ENCODE assay signal across 8 mouse cellular contexts in genomic region chr9:104337183-104337931, GRCm38 (mm10). TPM values are rescaled to one million over a fixed set of nuclear protein-coding genes. Genes with fewer than 3 reads are reported as not detected.
DNase-seq lines count a peak whose midpoint lies in the region; ATAC-seq lines count a peak whose summit lies in the region.

Gene Acpp, minus strand, starts transcription at chr9:104337748.

- 14% methylated on average over 18 of the region's 18 CpGs for WGBS in embryonic facial prominence, embryonic 15.5 days
- WGBS in hindbrain, embryonic 16.5 days, result 22% methylated on average over 18 of the region's 18 CpGs
- 19% methylated on average over 18 of the region's 18 CpGs for WGBS in liver, embryonic 11.5 days

- 0 out of 2 replicates have a peak, but pooled peaks have one; percentile 19 for ATAC-seq in embryonic facial prominence, embryonic 15.5 days (ENCODE audit: insufficient number of reproducible peaks, low FRiP score, low TSS enrichment, low read depth)
- ATAC-seq in hindbrain, embryonic 16.5 days, result no peak
- ATAC-seq in liver, embryonic 11.5 days (replicated peaks; ENCODE audit: low FRiP score), result peak; percentile 57

- H3K4me2 ChIP-seq in embryonic facial prominence, embryonic 15.5 days (replicated peaks), result peak within 1 kb of the TSS; percentile 55
- peak within 1 kb of the TSS; percentile 47 for H3K4me2 ChIP-seq in hindbrain, embryonic 16.5 days (ENCODE audit: low read length)
- H3K4me2 ChIP-seq in liver, embryonic 11.5 days, result peak within 1 kb of the TSS; percentile 59

- no peak within 1 kb of the TSS for H3K9ac ChIP-seq in embryonic facial prominence, embryonic 15.5 days
- H3K9ac ChIP-seq in hindbrain, embryonic 16.5 days (ENCODE audit: low read depth, low read length), result peak within 1 kb of the TSS; percentile 32; the same call in 1 of the 2 replicates
- no peak within 1 kb of the TSS for H3K9ac ChIP-seq in liver, embryonic 11.5 days (ENCODE audit: low read depth, low read length)

- H3K9me3 ChIP-seq in embryonic facial prominence, embryonic 15.5 days (replicated peaks), result no peaks in the 10 kb centered on the region
- no peaks in the 10 kb centered on the region for H3K9me3 ChIP-seq in hindbrain, embryonic 16.5 days (ENCODE audit: control insufficient read depth, low read length)
- no peaks in the 10 kb centered on the region for H3K9me3 ChIP-seq in liver, embryonic 11.5 days (ENCODE audit: control insufficient read depth, low read length)

- H3K27me3 ChIP-seq in embryonic facial prominence, embryonic 15.5 days, result no peaks in the 10 kb centered on the region
- H3K27me3 ChIP-seq in hindbrain, embryonic 16.5 days (replicated peaks; ENCODE audit: control insufficient read depth, insufficient read depth, low read length), result no peaks in the 10 kb centered on the region; the same call in 1 of the 2 replicates
- no peaks in the 10 kb centered on the region for H3K27me3 ChIP-seq in liver, embryonic 11.5 days (replicated peaks; ENCODE audit: control insufficient read depth, insufficient read depth, low read length)

- peak within 1 kb of the TSS; percentile 39 for H3K4me3 ChIP-seq in embryonic facial prominence, embryonic 15.5 days (replicated peaks)
- peak within 1 kb of the TSS; percentile 21 for H3K4me3 ChIP-seq in hindbrain, embryonic 16.5 days (ENCODE audit: low read length)
- H3K4me3 ChIP-seq in liver, embryonic 11.5 days (ENCODE audit: low read depth, low read length), result peak within 1 kb of the TSS; percentile 6; the same call in 1 of the 2 replicates

- H3K27ac ChIP-seq in embryonic facial prominence, embryonic 15.5 days (replicated peaks), result peak within 1 kb of the TSS; percentile 80
- H3K27ac ChIP-seq in hindbrain, embryonic 16.5 days (ENCODE audit: low read depth, low read length), result no peak within 1 kb of the TSS
- no peak within 1 kb of the TSS for H3K27ac ChIP-seq in liver, embryonic 11.5 days (ENCODE audit: low read depth, low read length)

- H3K36me3 ChIP-seq in embryonic facial prominence, embryonic 15.5 days, result no peaks in the 10 kb centered on the region
- no peaks in the 10 kb centered on the region for H3K36me3 ChIP-seq in hindbrain, embryonic 16.5 days (ENCODE audit: control insufficient read depth, insufficient read depth, low read length)
- H3K36me3 ChIP-seq in liver, embryonic 11.5 days (ENCODE audit: control insufficient read depth, insufficient read depth, low read length), result no peaks in the 10 kb centered on the region

- DNase-seq in right cerebral cortex, postnatal 4 days, result peak; percentile 8
- no peak for DNase-seq in right cerebral cortex, postnatal 25 days
- DNase-seq in liver, embryonic 11.5 days (ENCODE audit: low spot score), result no peak
- peak; percentile 16 to 22 for DNase-seq in monocyte, adult 2 months (ENCODE audit: low read depth in 1 of 2, low spot score in 2 of 2)
- DNase-seq in testis, postnatal 10 days (ENCODE audit: low spot score), result peak; percentile 49
- DNase-seq in layer of hippocampus, adult 8-10 months (ENCODE audit: low spot score in 2 of 2), result no peak

- H3K4me1 ChIP-seq in embryonic facial prominence, embryonic 15.5 days, result peaks cover 12% of the 10 kb centered on the region
- H3K4me1 ChIP-seq in hindbrain, embryonic 16.5 days (ENCODE audit: control insufficient read depth, insufficient read depth, low read depth, low read length), result peaks cover 6% of the 10 kb centered on the region
- no peaks in the 10 kb centered on the region for H3K4me1 ChIP-seq in liver, embryonic 11.5 days (replicated peaks; ENCODE audit: control insufficient read depth, insufficient read depth, low read length)

RNA-seq across cellular contexts. Expression of gene Acpp, which starts in this region (rescaled TPM):
- polyA plus RNA-seq in embryonic facial prominence, embryonic 15.5 days (2015; fragmentation: Nextera tagmentation; extraction: Ambion mirVana), result 4.1 and 4.3 TPM in 2 replicates
- 0.30 and 0.39 TPM in 2 replicates for polyA plus RNA-seq in hindbrain, embryonic 16.5 days (2015; fragmentation: Nextera tagmentation; extraction: Ambion mirVana)
- polyA plus RNA-seq in liver, embryonic 11.5 days (2014; fragmentation: Nextera tagmentation; extraction: Ambion mirVana), result 0.25 and 0.53 TPM in 2 replicates
- total RNA-seq in layer of hippocampus, adult 8-10 months (2022), result under 1 TPM in 3 of 4 experiments, not detected in 1; 0.11 to 0.25 (median 0.20) TPM

Comparison
In these comparisons a context has a peak if more than half of its experiments do, and no peak if none do; other contexts are left out.
1. DNase-seq: peak in right cerebral cortex, postnatal 4 days (single experiment), monocyte, adult 2 months (2 of 2) and testis, postnatal 10 days (single experiment); none in right cerebral cortex, postnatal 25 days (single experiment), liver, embryonic 11.5 days (single experiment) and layer of hippocampus, adult 8-10 months (0 of 2).
2. Peak in ATAC-seq, H3K4me3 ChIP-seq and H3K4me2 ChIP-seq in liver, embryonic 11.5 days; RNA of the gene not detected or under 1 TPM.
3. Peak in every context shown above with its lines, with median percentiles within 50 percentile points of each other: H3K4me2 ChIP-seq and H3K4me3 ChIP-seq.